Mouse (Mus musculus) spleen, adult 2 months (tissue): ENCODE data around the gene Rbm38.

Experiments
- CTCF ChIP-seq: fragments of 200-500 bp; IDR thresholded peaks from 2 replicates; pipeline ENCODE4 v1.5.1; 2011; ENCODE audit warnings: mild to moderate bottlenecking, inconsistent platforms; ENCODE audit not compliant: insufficient read depth, insufficient read length, insufficient replicate concordance; ENCODE audit errors: extremely low read depth
- POLR2A ChIP-seq: fragments of 200-500 bp; IDR thresholded peaks from 2 replicates; pipeline ENCODE4 v1.6.1; 2011; ENCODE audit warnings: low read depth, low read length, inconsistent platforms

- TF ChIP-seq CTCF (no peak), POLR2A (no peak)
Observed at GRCm38 (mm10) chr2:173022056-173022681, 1.9 kb downstream of the Rbm38 start.
